Mouse (Mus musculus) colon, adult 2 months (tissue): ENCODE measurements around the gene Ovca2. TPM values are rescaled to one million over a fixed set of nuclear protein-coding genes. Genes with fewer than 3 reads are reported as not detected.

ENCODE experiments used
- polyA plus RNA-seq: library from polyadenylated mRNA; depleted of rRNA; stranded (reverse); fragments of >200 nt; gene quantifications from 2 replicates; pipeline ENCODE4 v1.2.3, GENCODE M21; 2012; rRNA removed

Ovca2 gene
- 9.6 and 14.3 TPM in 2 replicates for polyA plus RNA-seq

DNA sequence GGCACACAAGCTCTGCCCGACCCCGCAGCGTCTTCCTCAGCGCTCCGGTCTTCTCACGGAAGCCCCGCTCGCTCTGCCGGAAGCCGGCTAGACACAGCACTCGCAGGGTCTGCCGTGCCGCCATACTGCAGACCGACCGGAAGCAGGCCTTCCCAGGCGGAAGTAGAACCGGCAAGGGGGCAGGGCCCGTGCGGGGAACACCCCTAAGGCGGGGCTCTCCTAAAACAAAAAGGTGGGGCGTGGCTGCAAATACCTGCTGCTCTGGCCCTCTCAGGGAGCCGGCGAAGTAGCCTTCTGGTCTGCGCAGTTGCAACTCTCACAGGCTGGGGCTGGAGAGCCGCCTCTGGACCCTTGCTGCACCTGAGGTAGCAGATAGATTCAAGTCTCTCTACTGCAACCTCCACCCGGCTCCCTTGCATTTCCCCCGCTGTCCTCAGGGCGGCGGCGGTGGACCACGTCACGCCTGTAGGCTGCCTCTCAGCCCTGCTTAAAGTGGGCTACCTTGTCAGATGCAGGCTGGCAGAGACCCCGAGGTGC, at the start of gene Ovca2:
Ovca2 (minus strand) TSS at position 164 of the 537 bp plus-strand sequence.

DNA sequence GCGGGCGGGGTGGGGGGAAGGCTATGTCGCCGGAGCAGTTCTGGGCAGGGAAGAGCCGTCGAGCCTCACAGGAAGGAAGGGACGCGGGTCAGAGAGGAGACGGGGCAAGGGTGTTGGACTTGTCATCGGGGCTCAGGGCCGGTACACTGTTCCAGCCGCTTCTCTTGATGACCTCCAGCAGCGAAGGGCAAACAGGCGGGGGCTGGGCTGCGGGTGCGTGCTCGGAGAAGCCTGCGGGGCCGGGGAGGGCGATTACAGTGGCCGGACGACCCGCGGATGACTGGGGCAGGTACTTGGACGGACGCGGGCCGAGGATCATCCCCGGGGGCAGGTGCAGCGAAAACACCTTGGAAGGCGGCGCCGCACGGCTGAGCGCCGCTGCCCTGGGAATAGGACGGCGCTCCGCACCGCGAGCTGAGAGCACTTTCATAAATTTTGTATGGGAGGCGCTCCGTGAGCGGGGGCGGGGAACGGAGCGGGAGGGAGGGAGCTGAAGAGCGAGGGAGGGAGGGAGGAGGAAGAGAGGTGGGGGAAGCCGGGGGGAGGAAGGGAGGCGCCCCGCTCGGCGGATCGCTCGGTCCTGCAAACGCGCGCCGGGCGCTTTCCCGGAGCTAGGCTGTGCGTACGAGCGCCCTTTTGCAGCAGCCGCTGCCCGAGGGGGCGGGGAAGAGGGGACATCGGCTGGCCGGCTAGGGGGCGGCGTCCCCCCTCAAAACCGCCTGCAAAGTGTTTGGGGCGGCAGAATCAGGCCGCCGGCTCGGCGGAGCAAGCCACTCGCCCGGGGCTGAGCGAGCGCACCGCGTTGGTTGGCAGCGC, 14.8 kb upstream of the Ovca2 start, which contains the start of gene Rtn4rl1:
Rtn4rl1 (plus strand) TSS at position 528 of the 816 bp plus-strand sequence.

DNA sequence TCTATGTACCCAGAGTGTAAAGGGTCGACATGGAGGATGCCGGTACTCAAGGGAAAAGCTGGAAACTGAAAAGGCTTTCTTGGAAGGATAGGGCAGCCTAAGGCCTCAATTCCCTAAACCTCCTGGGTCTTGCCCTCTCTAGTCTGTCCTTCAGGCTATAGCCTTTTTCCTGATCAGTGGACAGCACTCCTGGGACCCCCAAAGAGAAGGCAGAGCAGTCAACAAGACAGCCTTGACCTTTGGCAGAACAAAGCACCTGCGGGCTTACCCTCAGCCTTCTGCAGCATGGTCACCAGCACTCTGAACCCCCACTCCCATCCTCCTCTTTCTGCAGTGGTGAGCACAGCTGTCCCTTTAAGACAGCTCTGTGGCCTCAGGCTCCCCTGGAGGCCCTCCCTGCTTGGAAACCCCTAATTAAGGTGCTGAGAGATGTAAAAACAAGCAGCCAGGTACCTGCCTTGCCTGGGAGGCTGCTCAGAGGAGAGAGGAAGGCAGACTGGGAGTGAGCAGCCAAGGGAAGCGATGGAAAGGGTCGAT, 12.3 kb upstream of the Ovca2 start, which contains the start of gene Dph1:
Dph1 (minus strand) TSS at position 337 of the 537 bp plus-strand sequence.

DNA sequence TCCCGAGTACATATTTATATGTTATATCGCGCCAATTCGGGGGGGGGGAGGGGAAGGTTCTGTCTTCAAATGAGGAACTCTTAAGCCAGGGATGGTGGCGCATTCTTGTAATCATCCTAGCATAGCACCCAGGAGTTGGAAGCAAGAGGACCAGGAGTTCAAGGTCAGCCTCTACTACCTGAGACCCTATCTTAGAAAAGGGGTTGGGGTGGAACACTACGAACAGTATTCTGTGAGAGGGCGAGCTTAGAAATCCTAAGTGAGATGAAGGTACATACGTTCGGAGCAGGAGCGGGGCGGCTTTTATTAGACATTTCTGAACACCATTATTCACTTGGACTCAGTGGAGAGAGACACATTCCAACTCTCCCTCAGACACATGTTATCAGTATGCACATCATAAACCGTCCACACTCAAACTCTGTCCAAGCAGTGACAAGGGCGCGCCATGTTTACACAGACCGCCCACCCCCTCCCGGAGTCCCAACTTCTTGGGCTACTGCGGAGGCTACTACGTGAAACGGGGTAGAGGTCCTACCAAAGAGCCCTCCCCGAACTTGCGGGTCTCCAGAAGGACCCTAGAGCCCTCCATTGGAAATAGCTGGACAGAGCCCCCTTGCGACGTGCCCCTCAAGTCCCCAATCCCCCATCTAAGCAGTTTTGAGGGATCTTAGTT, 9.1 kb downstream of the Ovca2 start, which contains the start of gene Hic1:
Hic1 (minus strand) TSS at position 115 of the 676 bp plus-strand sequence.

Other genes starting within 250 kb of the Ovca2 start
- 30.2 and 43.8 TPM in 2 replicates for gene Hic1, start 9.3 kb downstream of the Ovca2 start, polyA plus RNA-seq
- 29.9 and 34.9 TPM in 2 replicates for gene Dph1, start 12.4 kb upstream of the Ovca2 start, polyA plus RNA-seq
- gene Rtn4rl1, start 14.9 kb upstream of the Ovca2 start, polyA plus RNA-seq: 7.2 and 7.5 TPM in 2 replicates
- gene Rpa1, start 169.5 kb upstream of the Ovca2 start, polyA plus RNA-seq: 9.9 and 14.4 TPM in 2 replicates
- gene Smyd4, start 169.6 kb upstream of the Ovca2 start, polyA plus RNA-seq: 2.6 and 4.5 TPM in 2 replicates
- 27.8 and 32.3 TPM in 2 replicates for gene Serpinf1, start 243.9 kb upstream of the Ovca2 start, polyA plus RNA-seq